Mouse (Mus musculus) forebrain, postnatal 0 days (tissue): ENCODE results near the gene Cask. TPM values are rescaled to one million over a fixed set of nuclear protein-coding genes. Genes with fewer than 3 reads are reported as not detected.

ENCODE experiments used
- ATAC-seq: fragments of 200-750 bp; cut with Nextera tagmentation; 2 replicates; pipeline ENCODE4 v1.8.0; 2017; ENCODE audit warnings: mild to moderate bottlenecking, moderate library complexity
- DNase-seq: peaks from one replicate; pipeline ENCODE4 v3.0.0-alpha.2; 2015
- H3K27ac ChIP-seq: fragments of 300-500 bp; sonication (generic); 2 replicates; pipeline ENCODE4 v1.5.1; 2014; ENCODE audit warnings: low read depth, mild to moderate bottlenecking, antibody characterized with exemption, low read length, moderate library complexity, mixed read lengths
- H3K27me3 ChIP-seq: fragments of 300-500 bp; sonication (generic); 2 replicates; pipeline ENCODE4 v1.6.1; 2014; ENCODE audit warnings: mild to moderate bottlenecking, low read length, mixed read lengths; ENCODE audit not compliant: insufficient read depth
- H3K36me3 ChIP-seq: fragments of 300-500 bp; sonication (generic); 2 replicates; pipeline ENCODE4 v1.6.1; 2014; ENCODE audit warnings: mild to moderate bottlenecking, moderate library complexity; ENCODE audit not compliant: insufficient read depth
- H3K4me1 ChIP-seq: fragments of 300-500 bp; sonication (generic); 2 replicates; pipeline ENCODE4 v1.6.1; 2014; ENCODE audit warnings: antibody characterized with exemption; ENCODE audit not compliant: insufficient read depth
- H3K4me2 ChIP-seq: fragments of 300-500 bp; sonication (generic); 2 replicates; pipeline ENCODE4 v1.6.1; 2014; ENCODE audit warnings: low read depth, mild to moderate bottlenecking, moderate library complexity
- H3K4me3 ChIP-seq: fragments of 300-500 bp; sonication (generic); 2 replicates; pipeline ENCODE4 v1.5.1; 2014; ENCODE audit warnings: low read depth, low read length, mixed read lengths
- H3K9ac ChIP-seq: fragments of 300-500 bp; sonication (generic); 2 replicates; pipeline ENCODE4 v1.6.1; 2014; ENCODE audit warnings: mild to moderate bottlenecking
- H3K9me3 ChIP-seq: fragments of 300-500 bp; sonication (generic); 2 replicates; pipeline ENCODE4 v1.6.1; 2016; ENCODE audit warnings: low read length
- CTCF ChIP-seq: sonication (generic); IDR thresholded peaks from 2 replicates; pipeline ENCODE4 v1.5.1; 2016; ENCODE audit warnings: antibody characterized with exemption, control low read depth, low read depth
- WGBS: fragments of 180-500 bp; shearing (Covaris S2); extraction: QIAGEN DNeasy Blood & Tissue Kit; methylation state at CpG from one replicate; pipeline ENCODE4 v1.1.7; 2014; 5-methylcytosine and 5-hydroxymethylcytosine counted together
- polyA plus RNA-seq: library from polyadenylated mRNA; unstranded; fragments of >200 nt; fragmentation: Nextera tagmentation; extraction: Ambion mirVana; gene quantifications from 2 replicates; pipeline ENCODE4 v1.2.1, GENCODE M21; 2015
- total RNA-seq: library from RNA; depleted of rRNA; stranded (reverse); fragments of >200 nt; gene quantifications from 2 replicates; pipeline ENCODE4 v1.2.3, GENCODE M21; 2014

The Cask gene
- total and polyA plus RNA-seq, 2 experiments from 2014 or later: 57.9 to 183 TPM

DNA sequence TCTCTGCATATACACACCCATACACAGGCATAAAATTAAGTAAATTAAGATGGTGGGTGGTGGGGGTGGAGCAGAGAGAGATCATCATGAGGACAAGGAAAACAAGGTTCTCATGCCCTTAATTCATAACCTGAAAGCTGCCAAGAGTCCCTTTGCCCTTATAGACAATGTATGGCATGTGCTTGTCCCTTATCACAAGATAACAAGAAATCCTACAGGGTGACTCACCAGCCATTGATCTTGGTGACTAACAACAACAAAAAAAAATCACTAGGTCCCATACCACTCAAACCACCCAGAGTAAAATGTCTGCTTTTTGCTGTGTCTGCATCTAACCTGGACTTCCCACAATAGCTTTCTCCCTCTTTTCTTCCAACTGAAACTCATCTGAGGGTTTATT lies 366.7 kb downstream of the Cask start:
- DNase-seq (no peak), ATAC-seq (no peak)
- Histone ChIP-seq H3K4me1 (no peaks in the 10 kb centered on the region), H3K4me3 (no peak overlapping the region), H3K9ac (no peak overlapping the region), H3K36me3 (no peaks in the 10 kb centered on the region), H3K27me3 (no peaks in the 10 kb centered on the region), H3K4me2 (no peak overlapping the region), H3K9me3 (no peaks in the 10 kb centered on the region), H3K27ac (no peak overlapping the region)
- no peak for TF ChIP-seq CTCF

- DNase-seq: no peak
- Histone ChIP-seq H3K4me1 (no peaks in the 10 kb centered on the region), H3K27ac (no peak overlapping the region), H3K9ac (no peak overlapping the region), H3K36me3 (no peaks in the 10 kb centered on the region), H3K27me3 (no peaks in the 10 kb centered on the region), H3K9me3 (no peaks in the 10 kb centered on the region), H3K4me3 (no peak overlapping the region), H3K4me2 (no peak overlapping the region)
- ATAC-seq: no peak
- WGBS: 63% methylated on average over 1 of the region's 1 CpGs
- TF ChIP-seq CTCF: no peak
These were observed 368.6 kb downstream of the Cask start for GRCm38 (mm10) chrX:13482576-13482975.

DNA sequence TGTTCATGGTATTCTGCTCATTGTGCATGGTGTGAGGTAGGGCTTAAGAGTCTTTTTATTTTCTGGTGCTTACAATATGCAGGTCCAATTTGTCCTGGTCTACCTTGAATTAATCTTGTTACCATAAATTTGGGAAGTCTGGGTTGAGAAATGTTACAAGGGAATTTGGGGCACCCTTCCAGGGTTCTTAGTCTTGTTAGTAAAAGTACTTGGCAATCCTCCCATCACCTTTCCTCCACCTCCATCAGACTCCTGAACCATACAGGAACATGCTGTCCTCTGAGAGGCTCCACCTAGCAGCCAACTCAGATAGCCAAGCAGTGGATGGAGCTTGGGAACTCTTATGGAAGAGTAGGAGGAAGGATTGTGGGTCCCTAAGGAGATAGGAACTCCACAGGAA lies 371.6 kb downstream of the Cask start:
- no peak for TF ChIP-seq CTCF
- Histone ChIP-seq H3K36me3 (no peaks in the 10 kb centered on the region), H3K9ac (no peak overlapping the region), H3K4me3 (no peak overlapping the region), H3K4me1 (no peaks in the 10 kb centered on the region), H3K27me3 (no peaks in the 10 kb centered on the region), H3K4me2 (no peak overlapping the region), H3K9me3 (no peaks in the 10 kb centered on the region), H3K27ac (no peak overlapping the region)
- ATAC-seq: no peak
- no peak for DNase-seq

- no peak for TF ChIP-seq CTCF
- no peak overlapping the region for H3K4me2 ChIP-seq
- 65% methylated on average over 5 of the region's 5 CpGs for WGBS
- H3K9me3 ChIP-seq: no peaks in the 10 kb centered on the region
- H3K4me3 ChIP-seq: no peak overlapping the region
- H3K9ac ChIP-seq: no peak overlapping the region
- no peaks in the 10 kb centered on the region for H3K27me3 ChIP-seq
- ATAC-seq (0 out of 2 replicates have a peak, but pooled peaks have one; percentile 6), DNase-seq (no peak)
- H3K27ac ChIP-seq: no peak overlapping the region
- no peaks in the 10 kb centered on the region for H3K36me3 ChIP-seq
- no peaks in the 10 kb centered on the region for H3K4me1 ChIP-seq
These were observed 372.9 kb downstream of the Cask start for GRCm38 (mm10) chrX:13478298-13478697.

DNA sequence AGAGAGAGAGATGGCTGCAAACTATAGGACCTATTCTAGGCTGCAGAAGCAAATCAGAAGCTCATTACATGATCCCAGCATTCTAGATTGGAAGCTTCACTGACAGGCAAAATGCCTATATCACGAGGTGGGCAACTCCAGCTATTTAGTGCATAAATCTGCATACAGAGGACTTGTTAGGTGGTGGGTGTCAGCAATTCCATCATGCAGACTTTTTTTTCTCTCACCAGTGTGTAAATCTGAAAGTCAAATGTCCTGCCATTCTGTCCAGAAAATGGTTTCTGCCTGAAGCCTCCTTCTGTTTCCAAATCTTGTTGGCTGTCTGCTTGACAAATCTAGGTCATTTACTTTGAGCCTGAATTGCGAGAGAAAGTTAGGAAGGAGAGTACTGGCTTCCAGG lies 373.6 kb downstream of the Cask start:
- WGBS: 42% methylated on average over 2 of the region's 2 CpGs
- H3K9me3 ChIP-seq: no peaks in the 10 kb centered on the region
- H3K4me1 ChIP-seq: no peaks in the 10 kb centered on the region
- H3K27me3 ChIP-seq: no peaks in the 10 kb centered on the region
- DNase-seq (peak; percentile 23), ATAC-seq (peak; percentile 86)
- no peak overlapping the region for H3K4me3 ChIP-seq
- H3K9ac ChIP-seq: no peak overlapping the region
- H3K27ac ChIP-seq: no peak overlapping the region
- no peak for TF ChIP-seq CTCF
- no peaks in the 10 kb centered on the region for H3K36me3 ChIP-seq
- H3K4me2 ChIP-seq: no peak overlapping the region

DNA sequence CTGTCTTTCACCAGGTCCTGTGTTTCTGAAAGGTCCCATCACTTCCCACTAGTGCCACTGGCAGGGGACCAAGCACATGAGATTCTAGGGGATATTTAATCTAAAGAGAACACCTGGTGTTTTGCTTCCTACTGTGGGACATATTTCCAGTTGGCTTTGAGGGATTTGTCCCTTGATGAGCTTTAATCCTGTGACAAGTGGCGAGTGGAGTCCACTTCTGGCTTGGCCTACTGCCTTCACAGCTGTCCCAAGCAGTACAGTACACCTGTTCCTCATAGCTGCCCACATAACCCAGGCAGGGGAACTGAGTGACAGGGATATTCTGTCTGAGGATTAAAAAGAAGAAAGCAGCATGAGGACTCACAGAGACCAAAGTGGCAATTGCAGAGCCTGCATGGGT lies 375.8 kb downstream of the Cask start:
- ATAC-seq (no peak), DNase-seq (no peak)
- Histone ChIP-seq H3K36me3 (no peaks in the 10 kb centered on the region), H3K9me3 (no peaks in the 10 kb centered on the region), H3K27me3 (no peaks in the 10 kb centered on the region), H3K27ac (no peak overlapping the region), H3K4me2 (no peak overlapping the region), H3K4me1 (no peaks in the 10 kb centered on the region), H3K4me3 (no peak overlapping the region), H3K9ac (no peak overlapping the region)
- TF ChIP-seq CTCF: no peak
- whole genome bisulfite sequencing: 41% methylated on average over 1 of the region's 1 CpGs

- no peaks in the 10 kb centered on the region for H3K9me3 ChIP-seq
- WGBS: 89% methylated on average over 4 of the region's 4 CpGs
- no peaks in the 10 kb centered on the region for H3K27me3 ChIP-seq
- no peak overlapping the region for H3K4me3 ChIP-seq
- H3K27ac ChIP-seq: no peak overlapping the region
- no peaks in the 10 kb centered on the region for H3K36me3 ChIP-seq
- no peak for DNase-seq
- no peaks in the 10 kb centered on the region for H3K4me1 ChIP-seq
- no peak for TF ChIP-seq CTCF
- no peak overlapping the region for H3K9ac ChIP-seq
- ATAC-seq: no peak
- H3K4me2 ChIP-seq: no peak overlapping the region
These were observed 378.4 kb downstream of the Cask start for GRCm38 (mm10) chrX:13472751-13473225.

- no peaks in the 10 kb centered on the region for H3K4me1 ChIP-seq
- H3K9ac ChIP-seq: no peak overlapping the region
- DNase-seq (no peak), ATAC-seq (no peak)
- no peaks in the 10 kb centered on the region for H3K27me3 ChIP-seq
- no peak for TF ChIP-seq CTCF
- no peak overlapping the region for H3K4me2 ChIP-seq
- H3K27ac ChIP-seq: no peak overlapping the region
- H3K36me3 ChIP-seq: no peaks in the 10 kb centered on the region
- H3K9me3 ChIP-seq: no peaks in the 10 kb centered on the region
- no peak overlapping the region for H3K4me3 ChIP-seq
- WGBS: 77% methylated on average over 3 of the region's 3 CpGs
These were observed 379.2 kb downstream of the Cask start for GRCm38 (mm10) chrX:13471925-13472324.
